Mouse (Mus musculus) MEL (cell line): ENCODE data around the gene H3f3b. TPM values are rescaled to one million over a fixed set of nuclear protein-coding genes. Genes with fewer than 3 reads are reported as not detected.

Experiments
- DNase-seq: peaks from one replicate; pipeline ENCODE4 v3.0.0; 2011; ENCODE audit warnings: low read depth, low spot score
- H3K27ac ChIP-seq: 2 replicates; pipeline ENCODE4 v1.5.1; 2012; ENCODE audit warnings: low read depth, mild to moderate bottlenecking, control low read depth, low read length, moderate library complexity; ENCODE audit not compliant: control insufficient read depth
- H3K27me3 ChIP-seq, 2 experiments: fragments of 150-350 bp in 1 of 2; sonication (generic) in 1 of 2; 2 replicates each; pipeline ENCODE4 v1.6.1; 2012; ENCODE audit warnings: low read length in 2 of 2, mild to moderate bottlenecking in 2 of 2, improper control_type of control experiment in 1 of 2, moderate library complexity in 1 of 2; ENCODE audit not compliant: insufficient read depth in 2 of 2, control insufficient read depth in 1 of 2
- H3K36me3 ChIP-seq, 2 experiments: 2 replicates each; pipeline ENCODE4 v1.6.1; 2012 to 2014; ENCODE audit warnings: low read length in 2 of 2, improper control_type of control experiment in 1 of 2, inconsistent platforms in 1 of 2, mild to moderate bottlenecking in 1 of 2; ENCODE audit not compliant: insufficient read depth in 2 of 2, control insufficient read depth in 1 of 2
- H3K4me1 ChIP-seq, 2 experiments: fragments of 150-350 bp in 1 of 2; sonication (generic) in 1 of 2; 2 replicates each; pipeline ENCODE4 v1.6.1; 2012; ENCODE audit warnings: low read length in 2 of 2, improper control_type of control experiment in 1 of 2, mild to moderate bottlenecking in 1 of 2; ENCODE audit not compliant: insufficient read depth in 2 of 2, control insufficient read depth in 1 of 2
- H3K4me3 ChIP-seq, 2 experiments: fragments of 150-350 bp in 1 of 2; sonication (generic) in 1 of 2; 2 replicates each; pipeline ENCODE4 v1.5.1; 2012; ENCODE audit warnings: low read depth in 2 of 2, low read length in 2 of 2, mild to moderate bottlenecking in 2 of 2, moderate library complexity in 2 of 2, control low read depth in 1 of 2, improper control_type of control experiment in 1 of 2; ENCODE audit not compliant: control insufficient read depth in 1 of 2, insufficient read depth in 1 of 2
- H3K79me2 ChIP-seq: 2 replicates; pipeline ENCODE4 v1.6.1; 2012; ENCODE audit warnings: mild to moderate bottlenecking, low read length, moderate library complexity; ENCODE audit not compliant: control insufficient read depth, poor library complexity, insufficient read depth
- H3K9ac ChIP-seq: 2 replicates; pipeline ENCODE4 v1.6.1; 2012; ENCODE audit warnings: low read depth, mild to moderate bottlenecking, control low read depth, low read length, moderate library complexity; ENCODE audit not compliant: control insufficient read depth, poor library complexity, severe bottlenecking
- H3K9me3 ChIP-seq: fragments of 150-350 bp; sonication (generic); replicated peaks from 2 replicates; pipeline ENCODE4 v1.6.1; 2012; ENCODE audit warnings: mild to moderate bottlenecking, low read length, improper control_type of control experiment, moderate library complexity; ENCODE audit not compliant: insufficient read depth
- CHD1 ChIP-seq: IDR thresholded peaks from 2 replicates; pipeline ENCODE4 v1.6.1; 2012; ENCODE audit warnings: low read depth, mild to moderate bottlenecking, inconsistent platforms, low read length, improper control_type of control experiment
- GABPA ChIP-seq: IDR thresholded peaks from 2 replicates; pipeline ENCODE4 v1.6.1; 2012; ENCODE audit warnings: low read depth, mild to moderate bottlenecking, inconsistent platforms, low read length, improper control_type of control experiment, moderate library complexity
- JUND ChIP-seq: IDR thresholded peaks from 2 replicates; pipeline ENCODE4 v1.6.1; 2011; ENCODE audit warnings: low read depth, mild to moderate bottlenecking, improper control_type of control experiment, low read length
- KAT2A ChIP-seq: conservative IDR thresholded peaks from 2 replicates; pipeline ENCODE4 v1.6.1; 2012; ENCODE audit warnings: low read depth, low read length, improper control_type of control experiment, inconsistent platforms
- MEF2A ChIP-seq: IDR thresholded peaks from 2 replicates; pipeline ENCODE4 v1.6.1; 2014; ENCODE audit warnings: low read depth, mild to moderate bottlenecking, inconsistent platforms, low read length, improper control_type of control experiment; ENCODE audit not compliant: poor library complexity, insufficient replicate concordance, severe bottlenecking; ENCODE audit errors: extremely low read depth
- MYB ChIP-seq: IDR thresholded peaks from 2 replicates; pipeline ENCODE4 v1.6.1; 2011; ENCODE audit warnings: mild to moderate bottlenecking, low read depth, low read length, improper control_type of control experiment
- MYC ChIP-seq: IDR thresholded peaks from 2 replicates; pipeline ENCODE4 v1.6.1; 2011; ENCODE audit warnings: low read depth, mild to moderate bottlenecking, low read length, improper control_type of control experiment, moderate library complexity
- POLR2A ChIP-seq, 2 experiments: IDR thresholded peaks; 2 replicates each; pipeline ENCODE4 v1.6.1; 2011 to 2012; ENCODE audit warnings: low read length in 2 of 2, mild to moderate bottlenecking in 2 of 2, control low read depth in 1 of 2, improper control_type of control experiment in 1 of 2, low read depth in 1 of 2, moderate library complexity in 1 of 2; ENCODE audit not compliant: control insufficient read depth in 1 of 2, insufficient read depth in 1 of 2, poor library complexity in 1 of 2
- RCOR1 ChIP-seq: IDR thresholded peaks from 2 replicates; pipeline ENCODE4 v1.6.1; 2012; ENCODE audit warnings: low read depth, mild to moderate bottlenecking, inconsistent platforms, low read length, improper control_type of control experiment
- TAL1 ChIP-seq: IDR thresholded peaks from 2 replicates; pipeline ENCODE4 v1.6.1; 2012; ENCODE audit warnings: mild to moderate bottlenecking, inconsistent platforms, low read length, moderate library complexity, mixed read lengths
- TBP ChIP-seq: IDR thresholded peaks from 2 replicates; pipeline ENCODE4 v1.8.0; 2011; ENCODE audit warnings: low read depth, low read length, improper control_type of control experiment
- TCF12 ChIP-seq: IDR thresholded peaks from 2 replicates; pipeline ENCODE4 v1.6.1; 2014; ENCODE audit warnings: low read depth, mild to moderate bottlenecking, inconsistent platforms, low read length, improper control_type of control experiment, moderate library complexity
- ZKSCAN1 ChIP-seq: IDR thresholded peaks from 2 replicates; pipeline ENCODE4 v1.6.1; 2012; ENCODE audit warnings: low read depth, mild to moderate bottlenecking, inconsistent platforms, low read length, improper control_type of control experiment, moderate library complexity
- ZNF384 ChIP-seq: IDR thresholded peaks from 2 replicates; pipeline ENCODE4 v1.6.1; 2012; ENCODE audit warnings: low read depth, mild to moderate bottlenecking, inconsistent platforms, low read length, improper control_type of control experiment
- polyA plus RNA-seq, 2 experiments: library from polyadenylated mRNA; stranded (reverse) in 1 of 2; unstranded in 1 of 2; fragments of >175 nt in 1 of 2; fragments of >200 nt in 1 of 2; gene quantifications; 2 replicates each; pipeline versions ENCODE4 v1.2.1 to v1.2.4; 2012; ENCODE audit warnings: low replicate concordance in 2 of 2, low read depth in 1 of 2; ENCODE audit not compliant: insufficient read length in 2 of 2, insufficient read depth in 1 of 2, missing spikeins in 1 of 2
- total RNA-seq: library from RNA; depleted of rRNA; stranded (reverse); fragments of 300-350 nt; gene quantifications from 2 replicates; pipeline ENCODE4 v1.2.3, GENCODE M21; 2012

H3f3b gene
- total and polyA plus RNA-seq, 3 experiments = 96.6 to 767 (median 498) TPM

- Histone ChIP-seq H3K27ac (no peak overlapping the region), H3K4me1 (peaks cover 8 to 20% of the 10 kb centered on the region in 2 experiments), H3K4me3 (no peak overlapping the region), H3K27me3 (no peaks in the 10 kb centered on the region), H3K79me2 (peaks cover 12% of the 10 kb centered on the region), H3K9me3 (no peaks in the 10 kb centered on the region), H3K36me3 (peaks cover 0 to 14% of the 10 kb centered on the region in 2 experiments; a peak in 2 of 4 replicates), H3K9ac (no peak overlapping the region)
- no peak for DNase-seq
- no peak for TF ChIP-seq RCOR1
- no peak for TF ChIP-seq TCF12
- no peak for TF ChIP-seq TAL1
- no peak for TF ChIP-seq GABPA
- TF ChIP-seq ZNF384 = no peak
- no peak for TF ChIP-seq MEF2A
- no peak for TF ChIP-seq MYC
- TF ChIP-seq CHD1 = no peak
- TF ChIP-seq JUND = no peak
- TF ChIP-seq ZKSCAN1 = no peak
- no peak for TF ChIP-seq TBP
Measured at GRCm38 (mm10) chr11:116007095-116007850, 20.5 kb downstream of the H3f3b start.

- peak; percentile 50 for DNase-seq
- H3K4me3 ChIP-seq = peak overlapping the region; percentile 56 to 68
- H3K9me3 ChIP-seq = no peaks in the 10 kb centered on the region
- peak overlapping the region; percentile 77 for H3K27ac ChIP-seq
- no peak for TF ChIP-seq KAT2A
- TF ChIP-seq POLR2A (IDR thresholded peaks at IDR 0.05; ENCODE audit: control insufficient read depth in 1 of 2, insufficient read depth in 1 of 2, low read depth in 1 of 2, low read length in 2 of 2, poor library complexity in 1 of 2) = peak in 1 of 2 experiments; percentile 10; a peak in 1 of 4 replicates
- 0 out of 2 replicates have a peak, but pooled peaks have one; percentile 30 for TF ChIP-seq MYB
- TF ChIP-seq, all 39 proteins: peak for 2
- Histone ChIP-seq H3K79me2 (peaks cover under 1% of the 10 kb centered on the region; the same call in 1 of the 2 replicates), H3K4me1 (peaks cover 5 to 15% of the 10 kb centered on the region in 2 experiments), H3K36me3 (peaks cover 0 to 8% of the 10 kb centered on the region in 2 experiments; a peak in 2 of 4 replicates), H3K27me3 (no peaks in the 10 kb centered on the region), H3K9ac (peak overlapping the region; percentile 80)
Measured at GRCm38 (mm10) chr11:116005701-116006419, 21.9 kb downstream of the H3f3b start.
